Mouse (Mus musculus): ENCODE data around the gene Nos1ap. TPM values are rescaled to one million over a fixed set of nuclear protein-coding genes. Genes with fewer than 3 reads are reported as not detected.

The Nos1ap gene
- total RNA-seq, 2 experiments from 2014 or later = 140 to 141 TPM

DNA sequence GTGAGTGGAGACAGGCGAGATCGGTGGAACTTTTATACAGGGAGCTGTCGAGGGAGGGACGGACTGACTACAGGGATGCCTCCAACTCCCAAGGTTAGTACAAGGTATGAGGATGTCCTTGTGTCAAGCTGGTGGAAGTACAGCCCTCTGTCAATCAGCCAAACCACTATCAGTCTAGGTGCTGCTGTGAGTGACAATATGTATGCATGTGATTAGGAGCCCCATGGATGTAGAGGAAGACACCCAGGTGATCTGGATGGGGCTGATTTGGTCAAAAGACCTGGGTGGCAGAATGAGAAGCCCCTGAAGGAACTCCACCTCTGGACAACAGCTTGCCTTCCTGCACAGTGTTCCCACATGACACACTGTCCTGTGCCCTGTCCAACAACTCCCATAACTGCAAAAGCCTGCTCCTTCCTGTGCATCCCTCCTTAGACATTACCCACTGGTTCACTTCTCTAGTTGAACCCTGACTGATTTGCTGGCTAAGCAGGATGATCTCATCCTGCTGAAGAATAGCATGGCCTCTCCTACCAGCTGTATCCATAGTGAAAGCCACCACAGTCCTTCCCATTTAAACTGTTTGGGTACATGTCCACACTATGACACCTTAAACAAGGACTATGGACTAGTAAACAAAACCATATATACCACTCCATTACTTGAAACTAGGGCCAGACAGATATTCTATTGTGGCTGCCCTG, 35.3 kb downstream of the Nos1ap start:
- intact Hi-C loops (cut with DNase I) = no loop called here
- DNase-seq (ENCODE audit: low spot score in 2 of 2) = no peak

DNA sequence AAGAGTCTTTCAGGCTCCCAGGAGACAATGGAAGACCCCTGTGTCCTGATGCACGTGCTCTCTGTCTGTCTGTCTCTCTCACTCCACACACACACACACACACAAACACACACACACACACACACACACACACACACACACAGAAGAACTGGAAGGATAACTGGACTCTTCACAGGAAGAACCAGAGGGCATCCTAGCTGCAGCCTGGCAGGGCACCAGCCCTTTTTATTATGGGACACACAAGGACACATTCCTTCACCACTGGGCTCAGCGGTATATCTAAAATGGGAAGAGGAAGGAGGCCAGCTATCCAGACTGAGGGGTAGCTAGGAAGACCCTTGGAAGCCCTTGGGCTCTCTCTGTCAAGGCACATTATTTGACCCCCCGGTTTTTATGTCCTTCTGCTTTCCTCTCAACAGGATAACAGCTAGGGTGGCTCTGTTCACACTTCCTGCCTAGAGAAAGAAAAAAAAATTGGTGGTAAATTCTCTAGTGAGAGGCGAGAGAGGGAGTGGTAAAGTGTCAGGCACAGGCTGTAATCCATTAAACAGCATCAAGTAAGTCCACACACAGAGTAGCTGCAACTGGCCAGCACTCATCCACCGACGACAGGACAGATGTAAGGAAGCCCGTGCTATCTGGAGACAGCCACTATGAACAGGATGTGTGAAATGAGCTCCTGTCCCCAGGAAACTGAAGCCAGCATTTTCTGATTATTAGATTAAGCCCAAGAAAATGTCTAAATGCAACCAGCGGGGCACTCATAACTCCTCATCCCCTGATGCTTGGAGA, 38.8 kb downstream of the Nos1ap start:
- intact Hi-C loops (cut with DNase I) = no loop called here
- DNase-seq (ENCODE audit: low spot score in 2 of 2) = no peak

DNA sequence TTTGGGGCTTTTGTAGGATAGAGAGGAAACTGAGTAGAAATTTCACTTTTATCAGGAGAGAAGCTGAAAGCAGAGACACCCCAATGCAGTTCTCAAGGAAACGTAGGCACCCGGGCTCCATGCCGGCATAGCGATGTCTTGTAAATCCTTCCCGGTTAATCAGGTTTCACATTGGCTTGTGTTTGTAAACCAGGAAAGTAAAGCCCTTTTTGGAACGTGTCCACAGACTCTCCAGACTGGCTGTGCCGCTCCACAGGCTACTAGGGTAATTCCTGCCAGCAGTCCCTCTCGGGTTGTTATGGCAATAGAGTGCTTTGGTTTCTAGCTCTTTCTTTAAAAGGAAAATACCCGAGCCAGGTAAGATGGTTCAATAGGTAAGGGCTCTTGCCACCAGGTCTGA, 40.6 kb downstream of the Nos1ap start:
- peak; percentile 45 to 66 for DNase-seq (ENCODE audit: low spot score in 2 of 2)
- intact Hi-C loops (cut with DNase I) = no loop called here

DNA sequence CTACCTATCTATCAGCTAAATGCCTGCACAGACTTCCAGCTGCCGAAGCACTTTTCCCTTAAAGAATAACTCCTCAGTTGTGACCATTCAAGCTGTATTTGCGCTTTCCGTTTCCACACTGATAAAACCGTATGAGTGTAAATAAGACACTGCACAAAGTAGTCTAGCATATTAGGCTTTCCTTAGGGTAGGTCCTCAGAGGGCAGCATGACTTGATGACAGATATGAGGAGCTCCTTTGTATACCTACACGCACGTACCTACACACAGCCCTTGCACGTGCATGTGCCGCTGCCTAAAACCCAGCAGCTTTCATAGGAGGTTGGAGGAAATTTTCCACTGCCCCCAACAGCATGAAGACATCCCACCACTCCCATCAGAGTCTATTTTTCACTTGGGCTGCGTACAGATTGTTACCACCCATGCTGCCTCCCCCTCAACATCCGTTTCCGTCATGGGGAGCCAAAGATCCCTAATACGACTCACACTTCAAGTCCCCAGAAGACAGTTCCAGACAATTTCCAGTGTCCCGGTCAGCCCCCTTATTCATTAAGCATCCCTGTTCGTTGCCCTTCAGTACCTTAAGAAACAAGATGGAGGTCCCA, 41.4 kb downstream of the Nos1ap start:
- DNase-seq (ENCODE audit: low spot score in 2 of 2) = peak; percentile 25
- intact Hi-C loops (cut with DNase I) = no loop called here

DNA sequence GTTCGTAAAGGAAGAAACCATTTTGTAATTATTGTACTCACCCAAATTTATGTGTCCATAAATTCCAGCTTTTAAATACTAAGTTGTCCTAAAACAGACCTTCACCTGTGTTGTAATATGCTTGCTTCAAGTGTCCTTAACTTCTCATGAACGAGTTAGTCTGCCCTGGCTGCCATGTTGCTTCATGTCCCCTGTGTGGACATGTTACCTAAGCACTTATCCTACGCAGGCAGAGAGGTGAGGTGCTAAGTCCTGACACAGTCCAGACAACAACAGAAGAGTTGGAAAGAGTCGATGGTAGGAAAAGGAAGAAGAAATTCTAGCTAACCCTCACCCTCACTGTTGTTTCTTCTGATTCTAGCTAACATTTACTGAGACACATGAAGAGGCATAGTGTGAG, 43.4 kb downstream of the Nos1ap start:
- no peak for DNase-seq (ENCODE audit: low spot score in 2 of 2)
- intact Hi-C loops (cut with DNase I) = no loop called here

DNA sequence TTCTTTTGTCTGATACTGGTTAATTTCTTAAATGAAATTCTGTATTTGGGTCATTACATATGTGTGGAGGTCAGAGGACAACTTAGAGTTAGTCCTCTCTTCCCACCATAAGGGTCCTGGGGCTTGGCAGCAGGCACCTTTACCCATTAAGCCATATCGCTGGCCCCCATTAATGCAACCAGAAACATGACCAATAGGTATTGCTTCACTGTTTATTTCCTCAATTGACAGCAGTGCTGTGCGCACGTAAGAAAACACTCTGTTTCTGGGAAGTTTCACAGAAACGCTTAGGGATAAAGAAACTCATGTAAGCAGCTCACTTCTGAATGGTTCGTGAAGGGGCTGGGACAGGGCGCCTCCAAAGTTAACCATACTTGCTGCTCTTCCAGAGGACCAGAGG, 44.4 kb downstream of the Nos1ap start:
- no peak for DNase-seq (ENCODE audit: low spot score in 2 of 2)
- intact Hi-C loops (cut with DNase I) = no loop called here

DNA sequence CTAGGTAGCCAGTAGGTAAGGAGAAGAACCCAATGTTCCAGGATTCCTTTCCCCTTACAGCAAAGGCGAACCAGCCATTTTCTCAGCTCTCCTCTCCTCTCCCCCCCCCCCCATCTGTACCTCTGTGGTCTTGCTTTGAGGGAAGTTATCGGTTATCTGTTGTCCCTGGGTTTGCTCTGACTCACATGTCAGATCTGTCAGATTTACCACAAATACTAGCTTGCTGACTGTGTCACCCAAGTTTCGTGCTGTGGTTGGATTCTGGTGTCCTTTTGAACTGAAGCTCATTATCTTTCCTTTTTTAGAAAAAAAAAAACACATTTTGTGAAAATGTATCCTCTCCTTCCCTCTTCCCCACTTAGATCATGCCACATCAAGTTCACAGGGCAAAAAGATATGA, 50.2 kb downstream of the Nos1ap start:
- DNase-seq (ENCODE audit: low spot score in 2 of 2) = no peak
- intact Hi-C loops (cut with DNase I) = no loop called here

DNA sequence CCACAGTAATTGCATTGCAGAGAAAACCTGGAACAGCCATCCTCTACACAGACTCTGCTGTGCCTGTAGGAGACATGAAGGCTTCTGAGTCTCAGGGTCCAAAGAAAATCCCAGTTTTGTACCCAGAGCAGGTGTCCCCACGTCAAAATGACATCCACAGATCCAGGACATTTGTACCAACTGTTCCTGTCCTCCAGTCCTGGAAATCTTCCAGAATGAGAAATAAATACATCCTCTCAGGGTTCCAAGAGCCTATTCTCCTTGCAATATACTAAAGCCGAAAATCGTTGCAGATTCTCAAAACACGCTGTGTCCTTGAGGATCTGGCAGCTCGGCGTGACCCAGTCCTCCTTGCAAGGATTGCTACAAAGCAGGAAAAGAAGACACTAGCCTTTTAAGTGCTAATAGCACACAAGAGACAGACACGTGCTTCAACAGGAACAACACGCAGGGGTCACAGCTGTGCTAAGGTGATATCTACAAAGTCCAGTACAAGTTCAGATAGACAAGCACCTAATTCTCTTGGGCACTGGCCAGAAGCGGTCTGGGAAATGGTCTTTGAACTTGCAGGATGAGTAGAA, 51.1 kb downstream of the Nos1ap start:
- intact Hi-C loops (cut with DNase I) = no loop called here
- peak; percentile 30 to 67 for DNase-seq (ENCODE audit: low spot score in 2 of 2)

DNA sequence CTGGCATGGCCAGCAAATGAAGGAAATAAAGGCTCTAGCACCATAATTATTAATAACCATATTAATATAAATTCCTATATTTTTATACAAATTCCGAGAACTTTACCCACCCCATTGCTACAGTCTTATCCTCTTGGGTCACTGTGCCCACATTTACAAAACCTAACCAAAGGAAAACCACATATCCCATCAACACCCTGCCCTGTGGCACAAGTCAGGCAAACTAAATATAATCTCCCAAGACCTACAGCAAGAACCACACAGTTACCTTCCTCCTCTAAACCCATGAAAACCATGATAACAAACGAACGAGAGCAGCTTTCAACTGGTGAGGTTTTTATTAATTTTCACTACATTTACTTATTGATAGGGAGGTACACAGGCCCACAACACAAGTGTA, 53.3 kb downstream of the Nos1ap start:
- intact Hi-C loops (cut with DNase I) = no loop called here
- DNase-seq (ENCODE audit: low spot score in 2 of 2) = no peak

DNA sequence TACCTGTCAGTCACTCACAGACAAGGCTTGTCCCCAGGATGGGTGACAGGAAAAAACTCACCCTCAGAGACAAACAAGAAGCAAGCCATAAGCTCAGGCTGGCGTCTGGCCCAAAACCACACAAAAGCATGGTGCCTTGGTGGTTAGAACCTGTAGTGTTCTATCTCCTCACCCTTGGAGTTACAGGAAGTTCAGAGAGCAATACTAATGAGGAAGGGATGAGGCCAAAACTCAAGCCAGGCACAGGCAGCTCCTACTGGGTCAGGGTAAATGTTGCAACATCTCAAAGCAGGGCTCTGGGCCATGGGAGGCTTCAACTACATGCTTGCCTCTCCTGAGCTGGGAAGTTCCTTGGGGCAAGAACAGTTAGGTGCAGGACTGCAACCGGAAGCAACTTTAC, 54.4 kb downstream of the Nos1ap start:
- no peak for DNase-seq (ENCODE audit: low spot score in 2 of 2)
- intact Hi-C loops (cut with DNase I) = no loop called here

DNA sequence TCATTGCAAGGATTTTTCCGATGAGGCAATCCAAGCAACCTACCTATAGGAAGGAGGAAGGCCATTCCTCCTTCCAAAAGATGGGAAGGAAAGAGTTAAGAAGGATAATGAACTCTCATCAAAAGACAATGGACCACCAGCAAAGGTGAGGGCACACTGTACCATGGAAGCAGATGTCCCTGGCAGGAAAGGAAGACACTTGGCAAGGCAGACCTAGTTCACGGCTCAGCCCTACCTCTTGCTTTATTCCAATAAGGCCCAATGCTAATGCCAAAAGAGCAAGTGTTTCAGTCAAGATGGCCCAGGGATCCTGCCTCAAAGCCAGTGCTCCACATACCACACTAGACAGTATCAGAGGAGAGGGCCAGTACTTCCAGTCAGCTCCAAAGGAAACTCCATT, 58.4 kb downstream of the Nos1ap start:
- intact Hi-C loops (cut with DNase I) = no loop called here
- no peak for DNase-seq (ENCODE audit: low spot score in 2 of 2)

DNA sequence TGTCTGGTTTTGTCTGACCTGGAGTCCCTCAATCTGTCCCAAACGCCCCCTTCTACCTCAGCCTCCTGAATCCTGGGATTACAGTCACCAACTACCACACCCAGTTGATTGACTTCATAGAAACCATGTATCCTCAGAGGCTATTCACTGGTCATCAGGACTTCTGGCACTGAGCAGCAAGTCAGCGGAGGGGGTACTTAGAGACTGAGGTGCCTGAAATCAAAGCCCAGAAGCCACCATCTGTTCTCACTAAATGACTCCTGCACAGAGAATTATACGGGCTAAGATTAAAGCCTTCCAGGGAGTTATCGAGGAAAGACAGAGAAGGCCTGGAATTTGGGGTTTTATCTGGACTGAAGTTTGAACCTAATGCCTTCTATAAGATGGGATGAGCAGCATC, 59.2 kb downstream of the Nos1ap start:
- intact Hi-C loops (cut with DNase I) = no loop called here
- no peak for DNase-seq (ENCODE audit: low spot score in 2 of 2)

DNA sequence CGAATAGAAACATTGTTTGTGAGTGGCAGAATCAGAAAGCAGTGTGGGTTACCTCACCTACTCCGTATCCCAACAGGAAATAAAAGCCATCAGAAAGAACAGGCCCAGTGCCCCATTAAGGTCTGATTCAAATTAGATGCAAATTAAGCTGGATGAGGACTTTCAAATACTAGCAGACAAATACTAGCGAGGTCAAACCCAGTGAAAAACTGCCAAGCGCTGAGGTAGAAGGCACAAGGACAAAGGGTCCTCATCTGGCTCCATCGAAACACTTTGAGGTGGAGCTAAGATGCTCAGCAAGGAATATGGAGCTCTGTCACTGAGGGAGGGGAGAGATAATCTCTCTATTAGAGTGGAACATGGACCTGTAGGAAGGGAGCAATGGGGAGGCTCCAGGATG, 66.8 kb downstream of the Nos1ap start:
- no peak for DNase-seq (ENCODE audit: low spot score in 2 of 2)
- intact Hi-C loops (cut with DNase I) = no loop called here

DNA sequence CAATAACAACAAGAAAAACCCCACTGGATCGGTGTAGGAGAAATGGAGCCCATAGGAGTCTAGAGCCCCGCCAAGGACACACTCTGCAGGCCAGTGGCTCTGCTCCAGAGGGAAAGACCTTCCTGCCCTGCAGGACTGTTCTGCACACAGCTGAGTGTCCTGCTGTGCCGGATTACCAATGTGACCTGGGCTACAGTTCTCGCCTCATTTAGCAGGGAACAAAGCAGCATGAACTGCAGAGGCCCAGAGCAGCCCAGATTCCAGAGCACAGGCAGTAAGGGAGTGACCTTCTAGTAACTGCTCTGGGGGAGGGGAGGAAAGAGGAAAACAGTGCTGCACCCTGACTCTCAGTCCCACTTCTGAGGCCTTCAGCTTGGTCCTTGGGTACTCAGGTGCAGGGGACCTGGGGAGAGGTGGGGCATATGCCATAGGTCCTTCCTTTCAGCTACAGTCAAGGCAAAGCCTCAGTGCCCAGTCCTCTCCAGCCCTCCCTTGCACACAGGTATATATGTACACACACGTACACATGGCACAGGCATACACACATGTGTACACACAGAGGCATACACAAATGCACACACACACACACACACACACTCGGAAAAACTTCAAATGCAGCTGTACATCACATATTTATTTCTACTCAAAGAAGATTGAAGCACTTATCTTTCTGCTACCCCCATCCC, 68.0 kb downstream of the Nos1ap start:
- intact Hi-C loops (cut with DNase I) = no loop called here
- DNase-seq (ENCODE audit: low spot score in 2 of 2) = no peak

DNA sequence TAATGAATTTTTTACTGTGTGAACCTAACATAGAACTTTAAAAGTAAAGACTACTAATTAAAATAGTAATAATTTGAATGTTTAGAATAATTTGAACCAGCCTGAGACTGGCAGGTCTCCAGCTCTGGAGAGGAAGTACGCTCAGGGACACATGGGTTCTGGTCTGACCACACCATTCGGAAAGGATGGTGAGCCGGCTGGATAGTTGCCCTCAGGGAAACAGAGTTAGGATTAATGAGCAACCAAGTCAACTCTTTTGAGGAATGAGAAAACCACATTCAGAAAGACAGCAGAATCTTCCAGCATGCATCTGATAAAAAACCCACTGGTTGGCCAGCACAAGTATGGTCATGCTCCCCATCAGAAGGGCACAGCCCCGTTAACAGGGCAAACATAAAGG, 69.5 kb downstream of the Nos1ap start:
- intact Hi-C loops (cut with DNase I) = no loop called here
- DNase-seq (ENCODE audit: low spot score in 2 of 2) = no peak

DNA sequence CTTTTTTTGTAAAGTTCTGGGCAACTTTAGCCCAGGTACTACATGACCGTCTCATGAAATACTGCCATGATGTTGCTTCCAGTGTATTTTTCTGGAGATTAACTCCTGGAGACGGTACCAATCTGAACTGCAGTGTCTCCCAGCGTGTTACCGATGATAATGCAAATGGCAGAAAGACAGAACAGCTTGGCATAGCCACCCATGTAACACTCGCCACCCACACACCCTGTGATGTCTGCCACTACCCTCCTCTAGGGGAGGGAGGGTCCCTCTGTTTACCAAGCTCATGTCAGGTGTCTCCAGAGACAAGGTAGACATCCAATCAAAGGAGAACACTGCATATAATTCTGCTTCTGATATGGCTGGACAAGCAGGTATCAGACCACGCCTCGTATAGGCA, 70.0 kb downstream of the Nos1ap start:
- intact Hi-C loops (cut with DNase I) = no loop called here
- peak; percentile 34 to 58 for DNase-seq (ENCODE audit: low spot score in 2 of 2)

DNA sequence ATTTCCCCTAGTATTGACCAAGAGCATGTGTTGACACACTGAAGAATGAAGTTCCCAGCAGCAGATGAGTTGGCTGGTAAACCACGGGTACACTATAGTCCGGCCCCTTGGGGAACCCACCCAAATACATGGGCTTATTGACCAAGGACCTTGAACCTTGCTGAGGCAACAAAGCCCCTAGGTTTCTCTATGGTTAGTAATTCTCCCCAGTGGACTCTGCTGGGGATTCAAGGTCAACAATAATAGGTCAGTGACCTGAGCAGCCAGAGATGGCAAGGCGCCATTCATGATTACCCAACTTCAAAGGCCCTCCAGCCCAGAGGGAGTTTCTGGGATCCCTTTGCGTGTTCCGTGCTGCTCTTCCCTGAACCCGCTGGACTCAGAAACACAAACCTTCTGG, 73.5 kb downstream of the Nos1ap start:
- DNase-seq (ENCODE audit: low spot score in 2 of 2) = no peak
- intact Hi-C loops (cut with DNase I) = no loop called here

DNA sequence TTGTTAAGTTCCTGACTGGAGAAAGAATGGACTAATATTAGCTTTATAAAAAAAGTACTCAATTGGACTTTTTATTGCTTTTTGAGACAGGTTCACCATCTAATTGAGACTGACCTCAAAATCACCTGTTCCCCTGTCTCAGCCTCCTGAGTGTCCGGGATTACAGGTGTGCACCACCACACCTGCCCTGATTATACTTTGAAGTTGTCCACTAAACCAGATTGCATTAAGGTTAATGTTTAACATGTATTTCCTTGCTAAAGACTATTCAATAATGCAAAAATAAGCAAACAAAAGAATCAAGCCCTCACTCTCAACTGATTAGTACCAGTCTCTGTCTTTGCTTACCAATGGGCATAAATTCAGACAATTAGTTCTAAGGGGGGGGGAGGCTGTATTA, 74.2 kb downstream of the Nos1ap start:
- intact Hi-C loops (cut with DNase I) = no loop called here
- no peak for DNase-seq (ENCODE audit: low spot score in 2 of 2)

DNA sequence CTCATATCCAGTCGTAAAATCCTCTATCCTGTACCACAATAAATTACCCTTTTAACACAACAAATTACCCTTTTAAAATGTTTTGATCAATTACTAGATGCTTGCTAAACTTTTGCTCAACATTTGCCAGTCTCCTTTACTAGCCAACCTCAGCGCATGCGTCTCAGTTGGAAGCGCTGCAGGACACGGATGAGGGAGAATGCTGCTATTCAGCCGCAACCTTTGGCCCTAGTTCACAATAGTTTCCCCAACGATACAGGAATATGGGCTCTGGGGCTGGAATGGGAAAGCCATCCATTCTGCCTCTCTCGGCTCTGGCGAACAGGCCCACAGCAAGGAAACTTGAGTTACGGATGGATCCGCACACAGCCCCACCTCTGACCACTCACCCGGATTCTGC, 75.4 kb downstream of the Nos1ap start:
- no peak for DNase-seq (ENCODE audit: low spot score in 2 of 2)
- intact Hi-C loops (cut with DNase I) = no loop called here

All from left cerebral cortex, postnatal 14 days (tissue).